Mouse (Mus musculus) right cerebral cortex, adult 2 months (tissue): ENCODE results near the gene Ank3.

ENCODE experiments used
- DNase-seq, 2 experiments: peaks; one replicate each; pipeline ENCODE4 v3.0.0; 2021 to 2022; ENCODE audit warnings: low spot score in 2 of 2

The Ank3 gene

DNA sequence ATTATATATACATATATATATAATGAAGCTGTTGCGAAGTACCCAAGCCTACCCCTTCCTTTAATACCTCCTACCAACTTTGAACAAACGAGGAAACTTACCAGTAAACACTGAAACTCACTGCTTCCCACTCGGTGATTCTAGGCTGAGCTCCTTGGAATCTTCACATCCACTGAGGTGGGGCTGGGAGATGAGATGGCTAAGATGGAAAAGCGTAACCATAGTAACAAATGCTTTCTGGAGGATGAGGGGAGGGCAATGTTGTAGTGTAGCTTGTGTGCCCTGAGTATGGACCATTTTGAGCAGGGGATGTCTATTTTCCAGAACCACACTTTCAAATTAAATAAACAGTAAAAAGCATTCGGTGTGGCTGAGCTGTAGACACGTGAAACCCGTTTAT, 364.4 kb downstream of the Ank3 start:
- no peak for DNase-seq

DNA sequence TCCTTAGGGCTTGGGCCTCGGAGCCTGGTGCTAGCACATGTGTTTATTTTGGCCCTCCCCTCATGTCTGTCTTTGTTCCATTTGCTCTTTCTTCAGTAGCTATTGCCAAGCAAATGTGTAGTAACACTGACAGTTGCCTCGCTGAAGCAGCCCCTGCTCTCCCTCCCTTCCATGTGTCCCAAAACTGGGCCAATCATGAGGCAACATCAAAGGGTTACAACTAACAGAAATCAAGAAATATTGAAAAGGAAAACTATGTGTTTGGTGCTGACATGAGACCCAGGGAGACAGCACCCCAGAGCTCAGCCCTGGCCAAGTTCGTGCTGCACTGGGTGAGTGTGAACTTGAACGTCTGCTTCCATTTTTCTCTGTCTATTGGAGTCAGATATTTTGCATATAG, 365.8 kb downstream of the Ank3 start:
- no peak for DNase-seq

DNA sequence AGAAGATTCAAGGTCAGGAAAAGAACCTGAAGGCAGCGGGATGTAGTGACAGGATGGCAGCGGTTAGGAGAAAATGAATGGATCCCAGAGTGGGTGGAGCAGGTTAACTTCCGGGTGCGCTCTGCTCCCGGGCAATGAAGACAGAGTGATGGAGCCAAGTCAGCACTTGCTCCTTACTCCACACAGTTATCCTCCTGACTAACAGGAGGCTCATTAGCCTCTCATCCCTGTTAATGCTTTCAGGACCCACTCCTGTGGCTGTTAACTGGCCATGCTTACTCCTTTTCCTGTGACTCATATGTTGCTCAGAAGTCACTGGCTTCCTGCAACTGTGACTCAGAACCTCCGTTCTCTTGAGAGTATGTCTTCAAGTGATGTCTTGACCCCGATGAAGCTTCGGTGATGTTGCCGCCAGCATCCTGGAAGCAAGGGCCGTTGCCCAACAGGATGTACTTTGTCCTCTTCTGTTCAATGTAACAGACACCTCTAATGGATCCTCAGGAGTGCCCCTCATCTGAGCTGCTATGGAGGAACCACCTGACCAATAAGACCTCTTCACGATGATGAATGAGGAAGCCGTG, 378.6 kb downstream of the Ank3 start:
- no peak for DNase-seq

DNA sequence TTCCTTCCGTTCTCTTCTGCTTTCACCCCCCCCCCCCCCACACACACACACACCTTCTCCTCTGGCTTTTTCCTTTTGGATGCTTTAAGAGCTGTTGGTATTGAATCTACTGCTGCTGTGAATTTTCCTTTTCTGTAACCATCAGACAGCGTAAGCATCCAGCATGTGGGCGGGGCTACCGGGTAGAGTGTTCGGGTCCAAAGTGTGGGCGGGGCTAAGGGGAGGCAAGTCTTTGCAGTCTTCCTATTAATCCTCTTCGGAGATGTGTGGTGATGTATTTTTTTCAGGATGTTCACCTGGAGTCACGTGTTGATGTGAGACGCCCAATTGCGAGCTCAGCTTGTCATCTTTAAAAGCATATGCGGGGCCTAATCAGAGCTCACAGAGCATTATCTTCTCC, 379.2 kb downstream of the Ank3 start:
- DNase-seq: no peak

DNA sequence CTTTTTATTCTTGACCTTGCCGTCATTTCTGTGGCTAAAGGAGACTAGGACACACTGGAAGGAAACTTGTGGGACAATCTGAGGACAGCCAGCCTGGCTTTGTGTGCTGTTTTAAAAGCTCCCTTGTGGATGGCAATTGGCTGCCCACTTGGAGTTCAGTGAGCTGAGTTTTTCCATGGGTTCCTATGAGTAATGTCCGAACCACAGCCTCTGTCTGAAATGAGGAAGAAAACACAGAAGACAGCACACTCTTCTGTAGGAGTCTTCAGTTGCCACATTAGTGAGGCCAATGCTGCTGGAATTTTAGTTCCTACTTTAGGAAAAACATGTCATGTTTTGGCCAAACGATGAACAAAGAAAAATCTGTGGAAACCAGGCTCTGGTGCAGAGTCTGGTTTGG, 380.7 kb downstream of the Ank3 start:
- no peak for DNase-seq

DNA sequence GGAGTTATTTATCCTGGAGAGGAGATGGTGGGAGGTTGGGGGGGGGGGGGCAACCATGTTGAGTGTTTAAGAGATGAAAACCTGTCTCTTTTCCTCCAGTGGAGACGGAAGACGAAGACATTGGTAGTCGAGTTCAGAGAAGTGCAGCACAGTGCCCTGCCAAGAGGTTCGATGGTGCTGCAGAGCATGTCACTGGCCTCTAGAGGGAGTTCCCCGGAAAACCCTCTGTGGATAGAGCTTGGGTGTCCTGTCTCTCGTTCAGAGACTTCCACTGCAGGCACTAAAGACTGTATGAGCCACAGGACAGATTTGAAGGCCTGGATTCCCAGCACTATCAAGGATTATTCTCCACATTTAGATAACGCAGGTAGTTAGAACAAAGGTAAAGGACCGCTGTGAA, 382.9 kb downstream of the Ank3 start:
- DNase-seq: peak in 1 of 2 experiments; percentile 54

DNA sequence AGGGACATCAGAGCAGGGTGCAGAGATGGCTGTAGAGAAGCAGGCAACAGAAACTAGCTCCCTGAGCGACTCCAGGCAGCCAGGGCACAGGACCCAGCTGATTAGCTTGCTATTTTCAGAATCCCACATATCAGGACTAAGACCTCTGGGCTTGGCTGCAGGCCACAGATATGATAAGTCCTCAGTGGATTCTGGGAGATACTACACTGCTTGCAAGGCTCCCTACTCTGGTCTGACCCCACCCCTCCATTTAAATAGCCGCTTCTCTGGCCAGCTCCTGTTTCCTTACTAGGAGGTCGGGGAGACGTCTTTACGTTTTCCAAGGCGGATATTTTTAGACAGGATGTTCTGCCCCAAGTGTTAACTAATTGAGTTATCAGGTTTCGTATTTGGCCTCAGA, 386.7 kb downstream of the Ank3 start:
- no peak for DNase-seq

DNA sequence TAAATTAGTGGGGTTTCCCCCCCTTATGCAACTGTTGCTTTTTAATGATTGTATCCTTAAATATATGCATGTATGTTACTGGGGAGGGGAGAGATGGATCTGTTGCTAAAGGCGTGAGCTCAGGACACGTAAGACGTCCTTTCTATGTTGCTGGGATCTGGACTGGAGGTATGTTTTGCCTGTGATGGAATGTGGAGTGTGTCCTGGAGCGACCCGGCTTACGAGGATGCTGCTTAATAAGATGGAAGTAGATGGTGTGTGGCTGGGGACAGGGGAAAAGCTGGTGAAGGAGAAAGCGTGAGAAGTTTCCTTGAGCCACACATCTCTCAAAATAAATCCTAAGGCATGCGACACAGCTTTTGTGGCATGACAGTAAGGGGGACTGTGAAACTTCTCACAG, 387.1 kb downstream of the Ank3 start:
- DNase-seq: no peak

DNA sequence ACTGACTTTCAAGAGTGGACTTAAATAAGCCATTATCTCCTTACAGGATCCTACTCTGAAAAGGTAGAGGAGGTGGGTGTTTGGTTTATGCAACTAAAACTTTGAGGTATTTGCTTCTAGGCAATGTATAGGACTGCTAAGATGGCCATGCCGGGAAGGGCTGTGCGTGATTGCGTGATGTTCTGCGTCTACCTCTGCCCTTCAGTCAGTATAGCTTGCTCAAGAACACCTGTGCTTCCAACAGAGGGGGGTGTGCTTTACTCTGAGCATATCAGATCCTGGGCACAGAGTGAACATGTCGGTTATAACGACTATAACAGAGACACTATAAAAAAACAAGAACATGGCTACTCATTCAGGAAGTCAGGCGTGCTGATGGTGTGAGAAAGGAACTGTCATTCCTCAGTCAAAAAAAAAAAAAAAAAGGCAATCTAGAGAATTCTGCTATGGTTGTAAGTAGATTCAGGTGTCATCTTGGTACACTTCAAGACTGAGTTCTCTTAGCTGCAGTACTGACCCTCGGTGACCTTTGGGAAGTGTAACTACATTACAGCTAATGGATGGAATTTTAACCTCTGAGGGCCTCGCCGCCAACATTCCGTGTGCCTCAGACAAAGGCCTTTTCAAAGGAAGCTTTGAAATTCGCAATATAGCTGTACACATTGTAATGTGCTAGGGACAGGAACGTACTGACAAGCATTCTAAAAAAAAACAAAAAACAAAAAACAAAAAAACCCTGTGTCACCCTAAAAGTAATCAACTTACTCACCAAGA, 387.8 kb downstream of the Ank3 start:
- DNase-seq: no peak

DNA sequence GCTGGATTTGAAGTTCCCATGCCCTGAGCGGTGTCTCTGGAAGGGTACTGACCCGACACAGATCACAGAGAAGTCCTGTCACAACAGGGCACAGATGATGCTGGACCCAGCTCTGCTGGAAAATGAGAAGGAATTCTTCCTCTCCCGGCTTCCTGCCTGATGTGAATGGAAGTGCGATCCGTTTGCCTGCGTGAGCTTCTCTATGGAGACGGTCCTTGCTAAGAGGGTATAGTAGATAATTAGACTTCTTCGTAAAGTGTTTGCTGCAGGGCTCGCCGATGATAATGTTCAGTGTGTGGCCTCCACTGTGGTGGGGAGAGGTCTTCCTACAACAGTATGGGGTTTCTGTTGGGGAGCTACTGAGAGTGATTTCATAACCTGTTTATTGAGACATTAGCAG, 388.8 kb downstream of the Ank3 start:
- DNase-seq: no peak

DNA sequence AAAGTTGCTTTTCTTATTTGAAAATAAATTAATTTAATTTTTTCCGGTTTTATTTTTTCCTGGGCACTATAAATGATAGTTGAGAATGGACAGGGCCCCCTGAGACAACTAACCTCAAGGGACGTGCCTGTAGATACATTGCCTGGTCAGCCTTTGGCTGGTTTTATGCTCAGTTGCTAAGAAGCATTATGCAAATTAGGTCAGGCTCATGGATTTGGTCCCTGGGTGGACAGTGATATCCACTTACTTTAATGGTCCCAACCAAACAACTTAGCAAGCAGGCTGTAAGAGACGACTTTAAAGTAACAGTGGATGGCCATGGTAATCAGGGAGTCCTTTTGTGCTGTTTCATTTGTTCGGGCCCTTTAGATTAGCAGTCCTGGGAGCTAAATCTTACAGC, 392.0 kb downstream of the Ank3 start:
- DNase-seq: no peak

DNA sequence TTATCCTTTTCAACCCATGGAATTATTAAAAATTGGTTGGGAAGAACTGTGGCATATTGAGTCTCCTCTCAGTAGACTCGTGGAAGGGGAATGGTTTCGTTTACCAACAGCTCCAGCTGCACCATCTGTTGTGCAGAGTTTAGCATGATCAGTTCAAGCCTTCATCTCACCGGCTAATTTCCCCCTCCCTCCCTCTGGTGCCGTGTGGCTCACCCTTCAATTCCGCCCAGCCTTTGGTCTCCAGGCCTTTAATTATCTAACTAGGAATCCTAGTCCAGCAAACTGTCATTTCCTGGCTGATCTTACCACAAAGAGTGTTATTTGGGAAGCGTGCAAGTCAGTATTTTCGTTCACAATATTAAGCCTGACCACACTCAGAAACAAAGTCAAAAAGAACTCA, 393.4 kb downstream of the Ank3 start:
- DNase-seq: no peak

DNA sequence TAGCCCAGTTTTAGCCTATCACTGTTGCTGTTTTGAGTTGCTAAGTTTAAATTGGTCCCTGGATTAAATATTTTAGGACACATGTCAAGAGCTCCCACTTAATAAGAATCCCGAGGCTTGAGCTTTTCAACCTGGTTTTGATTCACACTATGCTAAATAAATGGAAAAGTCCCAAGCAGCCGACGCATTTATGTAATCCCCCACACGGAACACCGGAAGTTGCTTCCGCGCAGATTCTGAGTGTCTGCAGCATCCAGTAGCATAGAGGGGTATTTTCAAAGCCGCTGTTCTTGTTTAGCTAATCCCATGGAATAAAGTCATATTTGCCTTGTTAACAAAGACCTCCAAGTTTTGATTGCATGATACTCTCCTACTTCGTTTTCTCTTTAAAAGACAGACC, 393.8 kb downstream of the Ank3 start:
- peak; percentile 73 to 74 for DNase-seq

DNA sequence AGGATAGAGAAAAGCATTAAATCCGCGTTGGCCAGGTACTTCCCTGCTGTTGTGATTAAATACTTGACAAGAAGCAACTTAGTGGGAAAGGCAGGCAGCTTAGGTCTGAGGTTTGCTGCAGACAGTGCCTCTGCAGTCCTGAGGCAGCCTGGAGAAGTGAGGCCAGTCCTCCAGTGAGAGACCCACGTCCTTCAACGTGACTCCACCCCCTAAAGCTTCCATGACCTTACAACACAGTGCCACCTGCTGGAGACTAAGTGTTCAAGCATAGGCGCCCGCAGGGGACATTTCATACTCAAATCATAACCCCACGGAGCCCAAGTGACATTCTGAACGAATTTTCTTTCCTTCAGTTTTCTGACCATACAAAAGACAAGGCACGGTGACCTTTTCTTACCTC, 394.5 kb downstream of the Ank3 start:
- DNase-seq: peak; percentile 58 to 63

DNA sequence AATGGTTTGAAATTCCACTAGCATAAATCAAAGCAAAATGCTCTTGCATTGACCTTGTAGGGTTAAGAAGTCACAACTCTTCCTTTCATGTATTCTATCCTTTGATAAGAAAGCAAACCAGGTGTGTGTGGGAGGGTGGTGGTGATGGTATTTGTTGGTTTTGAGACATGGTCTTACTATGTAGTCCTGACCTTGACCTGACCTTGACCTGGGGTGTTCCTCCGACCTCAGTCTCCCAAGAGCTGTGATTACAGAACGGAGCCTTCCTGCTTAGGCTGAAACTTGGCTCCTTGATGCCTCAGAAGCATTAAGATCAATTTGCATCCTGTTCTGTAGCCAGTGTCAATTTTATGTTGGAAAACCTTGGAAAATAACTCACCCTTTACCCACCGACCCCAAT, 397.1 kb downstream of the Ank3 start:
- DNase-seq: no peak

DNA sequence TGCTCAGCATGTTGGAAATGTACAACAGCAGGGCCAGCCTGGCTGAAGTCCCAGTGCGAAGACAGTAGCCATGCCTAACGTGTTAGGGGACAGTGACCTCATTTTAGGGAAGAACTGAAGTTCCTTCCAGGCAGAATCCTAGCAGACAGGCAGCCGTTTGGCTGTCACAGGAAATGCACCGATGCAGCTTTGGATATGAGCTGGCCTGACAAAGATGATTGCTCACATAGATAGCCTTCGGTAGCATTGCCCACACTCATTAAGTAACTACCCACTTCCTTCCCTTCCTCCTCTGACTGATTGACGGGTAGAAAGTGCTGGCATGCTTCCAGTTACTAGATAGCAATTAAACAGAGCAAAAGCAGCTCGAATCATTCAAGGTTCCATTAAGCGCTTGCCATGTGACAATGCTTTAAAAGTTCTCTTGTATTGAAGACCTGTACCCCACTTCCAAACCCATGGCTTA, 397.9 kb downstream of the Ank3 start:
- no peak for DNase-seq

DNA sequence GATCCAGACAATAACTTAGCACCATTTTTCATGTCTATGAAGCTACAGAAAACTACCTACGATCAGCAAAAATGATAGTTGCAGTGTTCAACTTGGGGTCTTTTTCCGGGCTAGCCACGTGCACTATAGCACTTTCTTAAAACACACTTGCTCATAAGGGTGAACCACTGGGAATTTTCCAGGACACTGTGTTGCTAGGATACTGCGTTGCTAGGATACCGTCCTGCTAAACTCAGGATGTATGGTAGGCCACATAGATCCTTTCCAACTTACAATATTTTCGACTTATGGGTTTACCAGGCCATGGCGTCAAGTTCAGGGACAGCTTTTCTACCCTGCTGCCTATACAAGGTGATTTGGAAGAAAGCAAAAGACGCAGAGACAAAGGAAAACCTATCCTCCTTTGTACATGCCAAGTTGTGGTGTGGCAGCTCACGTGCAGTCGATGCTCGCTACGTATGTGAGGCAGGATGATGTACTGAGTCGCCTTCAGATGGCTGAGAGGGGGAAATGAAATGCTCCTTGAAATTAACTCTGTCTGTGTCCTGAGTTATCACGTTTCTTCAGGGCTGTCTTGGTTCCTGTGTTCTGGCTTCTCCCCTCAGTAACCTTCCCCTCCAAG, 404.7 kb downstream of the Ank3 start:
- DNase-seq: peak; percentile 84 to 91

DNA sequence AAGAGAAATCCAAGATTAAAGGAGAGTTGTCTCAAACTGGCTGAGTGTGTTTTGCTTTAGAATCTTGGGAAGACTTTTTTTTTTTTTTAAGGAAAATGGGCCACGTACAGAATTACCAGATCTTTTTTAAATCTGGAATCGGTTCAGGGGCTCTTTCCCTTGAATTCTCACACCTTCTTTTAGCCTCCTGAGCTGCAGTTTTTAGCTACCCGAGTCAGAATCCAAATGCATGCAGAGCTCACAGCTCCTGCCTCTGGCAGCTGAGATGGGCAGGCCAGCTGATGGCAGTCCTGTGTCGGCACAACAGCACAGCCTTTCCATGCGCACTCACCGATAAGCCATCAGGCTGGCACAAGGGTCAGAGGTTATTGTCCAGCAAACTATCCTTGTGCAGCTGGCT, 406.0 kb downstream of the Ank3 start:
- no peak for DNase-seq

DNA sequence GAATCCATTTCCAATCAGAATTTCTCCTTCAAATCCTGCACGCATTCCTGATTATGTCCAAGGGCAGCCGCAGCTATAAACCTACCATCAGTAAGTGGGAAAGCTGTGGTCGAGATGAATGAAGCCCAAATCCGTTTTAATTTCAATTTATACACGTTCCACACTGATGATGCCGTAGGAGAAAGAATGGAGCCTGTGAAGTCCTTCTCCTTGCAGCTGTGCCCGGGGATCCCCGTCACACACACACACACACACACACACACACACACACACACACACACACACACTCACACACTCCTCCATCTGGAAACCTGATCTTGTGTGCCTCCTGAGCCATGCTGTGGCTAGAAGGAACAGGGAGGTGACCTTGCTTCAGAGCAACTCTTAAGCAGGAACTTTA, 412.2 kb downstream of the Ank3 start:
- DNase-seq: no peak

DNA sequence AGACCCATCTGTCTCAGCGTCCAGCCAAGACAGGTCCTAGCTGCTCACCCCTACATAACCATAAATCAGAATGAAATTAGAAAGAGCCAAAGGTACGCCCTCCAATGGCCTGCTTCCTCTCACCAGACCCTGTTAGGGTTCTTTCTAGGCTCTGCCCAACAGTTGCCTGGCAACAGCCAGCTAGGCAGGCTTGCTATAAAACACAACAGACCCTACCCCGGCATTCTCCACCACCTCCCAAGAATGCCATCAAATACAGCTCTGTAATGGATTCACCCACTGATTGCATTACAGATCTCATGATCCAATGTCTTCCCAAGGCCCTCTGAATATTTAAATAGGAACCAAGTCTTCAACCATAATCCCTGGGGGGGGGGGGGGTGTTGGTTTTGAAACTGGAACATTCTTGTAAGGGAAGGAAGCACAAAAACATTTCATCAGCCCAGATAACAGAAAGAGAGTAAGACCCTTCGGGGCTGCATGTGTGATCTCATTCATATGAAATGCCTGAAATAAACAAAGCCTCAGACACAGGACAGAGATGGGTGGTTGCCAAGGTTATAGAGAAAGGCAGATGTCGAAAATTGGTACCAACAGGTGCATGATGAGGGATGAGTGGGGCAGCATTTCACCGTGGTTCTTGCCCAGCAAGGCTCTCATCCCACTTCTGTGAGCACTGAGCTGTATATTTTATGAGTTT, 415.4 kb downstream of the Ank3 start:
- no peak for DNase-seq

DNA sequence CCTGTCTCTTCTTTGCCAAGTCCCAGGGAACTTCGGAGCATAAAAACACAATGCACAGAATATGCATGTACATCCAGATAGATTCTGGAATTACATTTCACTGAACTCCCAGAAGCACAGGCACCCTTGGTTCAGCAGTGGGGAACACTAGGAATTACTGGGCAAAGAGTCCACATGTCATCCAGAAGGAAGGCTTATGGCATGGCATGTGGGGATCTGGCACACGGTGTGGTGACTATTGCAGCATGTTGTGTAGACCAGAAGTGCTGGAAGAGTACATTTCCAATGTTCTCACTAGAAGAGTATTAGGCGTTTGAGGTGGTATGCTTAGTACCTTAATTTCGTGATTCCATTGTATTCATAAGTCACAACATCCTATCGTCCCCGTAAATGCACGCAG, 422.7 kb downstream of the Ank3 start:
- no peak for DNase-seq

DNA sequence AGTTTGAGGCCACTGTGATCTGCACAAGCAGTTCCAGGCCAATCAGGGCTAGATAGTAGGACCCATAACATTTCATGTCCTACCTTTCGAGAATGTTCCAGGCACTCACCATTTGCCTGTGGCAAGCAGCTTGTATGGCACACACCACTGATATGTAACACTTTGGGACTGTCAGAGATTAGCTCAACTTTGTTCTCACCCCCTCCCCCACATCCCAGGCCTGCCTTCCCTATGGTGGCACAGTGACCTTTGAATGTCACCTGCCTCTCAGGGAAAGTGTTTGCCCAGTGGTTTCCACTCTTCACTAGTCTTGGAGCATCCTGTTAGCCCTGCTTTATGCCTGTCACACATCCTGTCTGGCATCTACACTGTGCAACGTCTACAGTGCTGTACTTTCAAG, 430.2 kb downstream of the Ank3 start:
- DNase-seq: no peak

DNA sequence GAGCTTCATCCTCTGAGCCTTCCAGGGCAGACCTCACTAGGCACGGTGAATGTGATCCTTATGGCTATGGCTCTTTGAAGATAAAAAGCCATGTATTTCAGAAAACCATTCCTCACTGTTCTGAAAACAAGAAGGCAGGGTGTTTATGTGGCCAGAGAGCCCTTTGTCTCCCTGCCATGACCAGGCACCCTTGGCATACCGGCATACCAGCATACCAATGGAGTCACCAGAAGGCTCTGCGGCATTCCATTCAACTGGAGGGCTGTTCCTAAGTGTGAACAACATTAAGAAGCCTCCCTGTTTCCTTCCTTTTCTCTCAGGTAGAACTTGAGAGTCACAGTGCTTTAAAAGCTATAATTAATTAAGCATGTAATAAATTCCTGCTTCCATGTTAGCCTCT, 430.7 kb downstream of the Ank3 start:
- DNase-seq: no peak
